Mouse (Mus musculus) cerebellum, adult 2 months (tissue): Measurements from ENCODE around the gene Mrpl23.

Experiments
- CTCF ChIP-seq: fragments of 200-500 bp; IDR thresholded peaks from 2 replicates; pipeline ENCODE4 v1.5.1; 2011; ENCODE audit warnings: low read depth, mild to moderate bottlenecking, control low read depth, low read length, moderate library complexity, borderline replicate concordance; ENCODE audit not compliant: insufficient read depth
- POLR2A ChIP-seq: fragments of 200-500 bp; IDR thresholded peaks from 2 replicates; pipeline ENCODE4 v1.6.1; 2011; ENCODE audit warnings: low read length, control low read depth, borderline replicate concordance; ENCODE audit not compliant: insufficient read depth

DNA sequence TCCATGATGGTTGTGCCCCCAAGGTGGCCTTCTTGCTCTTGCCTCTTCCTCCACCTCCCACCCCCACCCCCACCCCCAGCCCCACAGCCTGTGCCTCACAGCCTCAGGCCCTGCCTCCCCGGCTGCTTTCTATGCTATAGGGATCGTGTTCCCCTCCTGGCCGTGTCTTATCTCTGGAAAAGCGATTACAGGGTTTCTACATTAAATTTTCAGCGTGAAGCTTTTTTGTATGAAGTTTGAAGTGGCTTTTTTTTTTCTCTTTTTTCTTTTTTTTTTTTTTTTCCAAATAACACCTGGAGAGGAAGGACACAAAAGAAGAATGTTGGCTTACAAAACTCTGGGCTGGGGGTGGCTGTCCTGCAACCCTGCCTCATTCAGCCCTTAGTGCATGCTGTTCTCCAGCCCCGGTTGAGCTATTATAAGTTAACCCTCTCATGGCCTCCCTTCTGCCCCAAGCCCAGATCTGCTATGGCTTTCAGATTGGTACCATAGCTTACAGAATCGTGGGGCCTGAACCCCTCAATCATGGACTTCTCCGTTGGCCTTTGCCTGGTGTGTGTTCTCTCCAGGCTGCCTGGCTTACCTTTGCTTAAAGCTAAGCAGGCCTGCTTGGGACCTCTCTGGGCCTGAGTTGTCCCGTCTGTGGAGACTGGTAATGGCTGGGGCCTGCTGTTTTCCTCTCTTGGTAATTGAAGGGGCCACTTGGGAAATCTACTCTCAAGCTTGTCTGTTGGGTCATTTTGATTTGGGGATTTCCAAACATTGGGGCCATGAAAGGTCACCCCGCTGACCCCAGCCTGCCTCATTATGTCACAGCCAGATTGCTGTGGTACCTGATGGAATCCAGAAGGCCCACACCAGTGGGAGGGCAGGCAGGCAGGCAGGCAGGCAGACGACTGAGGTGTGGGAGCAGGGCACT lies 21.2 kb downstream of the Mrpl23 start:
- TF ChIP-seq POLR2A (no peak), CTCF (no peak)
